Mouse (Mus musculus) cerebellum, adult 2 months (tissue): ENCODE data around the gene Hist1h2bk.

ENCODE experiments used
- CTCF ChIP-seq: fragments of 200-500 bp; IDR thresholded peaks from 2 replicates; pipeline ENCODE4 v1.5.1; 2011; ENCODE audit warnings: low read depth, mild to moderate bottlenecking, control low read depth, low read length, moderate library complexity, borderline replicate concordance; ENCODE audit not compliant: insufficient read depth
- POLR2A ChIP-seq: fragments of 200-500 bp; IDR thresholded peaks from 2 replicates; pipeline ENCODE4 v1.6.1; 2011; ENCODE audit warnings: low read length, control low read depth, borderline replicate concordance; ENCODE audit not compliant: insufficient read depth

DNA sequence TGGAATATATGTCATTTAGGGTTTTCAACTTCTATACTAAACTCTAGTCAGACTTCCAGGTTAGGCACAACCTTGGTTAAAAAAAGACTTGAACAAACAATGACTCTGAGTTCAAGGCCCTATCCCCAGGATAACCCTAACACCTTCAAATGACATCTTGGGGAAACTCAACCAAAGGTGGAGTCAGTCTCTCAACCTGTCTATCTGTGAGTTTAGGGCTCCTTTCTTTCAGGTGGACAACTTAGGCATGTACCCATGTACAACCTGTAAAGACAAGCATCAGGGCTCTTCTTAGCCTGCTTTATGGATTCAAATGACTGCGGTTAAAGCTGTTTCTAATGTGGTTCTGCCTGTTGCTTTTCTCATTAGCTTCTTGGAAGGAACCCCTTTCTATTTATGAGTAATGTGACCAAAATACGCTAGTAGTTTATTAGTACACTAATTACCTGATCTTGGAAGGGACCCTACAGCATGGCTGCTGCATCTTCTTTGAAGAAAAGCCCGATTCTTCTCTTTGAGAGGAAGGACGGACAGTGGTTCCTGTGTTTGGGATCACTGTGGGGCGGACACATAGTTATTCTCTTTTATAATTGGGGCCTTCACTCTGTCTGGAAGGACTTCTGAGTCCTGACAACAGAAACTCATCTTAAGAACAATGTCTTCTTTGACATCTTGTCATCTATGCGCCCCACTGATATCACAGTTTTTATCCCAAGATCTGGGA is 8.9 kb downstream of the Hist1h2bk start:
- TF ChIP-seq CTCF (no peak), POLR2A (no peak)
